Mouse (Mus musculus) adrenal gland (tissue): Measurements from ENCODE around the gene Cdc42ep2.

ENCODE experiments used
- intact Hi-C: fragments of 180-260 bp; cut with DNase I; formaldehyde crosslinking; loops from one replicate; pipeline ENCODE4 v1.15.1; 2025

The Cdc42ep2 gene

GRCm38 (mm10) chr19:5944145-5944544, 19.5 kb upstream of the Cdc42ep2 start:
- intact Hi-C loops, result no loop called here

GRCm38 (mm10) chr19:5943404-5943803, 18.8 kb upstream of the Cdc42ep2 start:
- intact Hi-C loops, result no loop called here

GRCm38 (mm10) chr19:5942581-5942980, 18.0 kb upstream of the Cdc42ep2 start:
- intact Hi-C loops, result no loop called here

GRCm38 (mm10) chr19:5940656-5941055, 16.0 kb upstream of the Cdc42ep2 start:
- intact Hi-C loops, result no loop called here

- intact Hi-C loops, result no loop called here
These were observed 15.6 kb upstream of the Cdc42ep2 start for GRCm38 (mm10) chr19:5940173-5940572.

- intact Hi-C loops, result no loop called here
These were observed 15.1 kb upstream of the Cdc42ep2 start for GRCm38 (mm10) chr19:5939715-5940114.

GRCm38 (mm10) chr19:5938516-5938915, 13.9 kb upstream of the Cdc42ep2 start:
- intact Hi-C loops, result no loop called here

- intact Hi-C loops, result no loop called here
These were observed 13.3 kb upstream of the Cdc42ep2 start for GRCm38 (mm10) chr19:5937836-5938406.

GRCm38 (mm10) chr19:5937095-5937835, 12.6 kb upstream of the Cdc42ep2 start:
- intact Hi-C loops, result no loop called here

- intact Hi-C loops, result no loop called here
These were observed 11.1 kb upstream of the Cdc42ep2 start for GRCm38 (mm10) chr19:5935691-5936090.

- intact Hi-C loops, result no loop called here
These were observed 10.7 kb upstream of the Cdc42ep2 start for GRCm38 (mm10) chr19:5935266-5935665.

GRCm38 (mm10) chr19:5929634-5930596, 5.3 kb upstream of the Cdc42ep2 start:
- intact Hi-C loops, result no loop called here

- intact Hi-C loops, result no loop called here
These were observed 3.9 kb upstream of the Cdc42ep2 start for GRCm38 (mm10) chr19:5928546-5928945.

- intact Hi-C loops, result no loop called here
These were observed 3.5 kb upstream of the Cdc42ep2 start for GRCm38 (mm10) chr19:5928104-5928503.

- intact Hi-C loops, result no loop called here
These were observed 2.9 kb upstream of the Cdc42ep2 start for GRCm38 (mm10) chr19:5927532-5927931.

- intact Hi-C loops, result no loop called here
These were observed 2.4 kb upstream of the Cdc42ep2 start for GRCm38 (mm10) chr19:5927026-5927425.

- intact Hi-C loops, result no loop called here
These were observed 767 bp upstream of the Cdc42ep2 start for GRCm38 (mm10) chr19:5925311-5925855.

GRCm38 (mm10) chr19:5923990-5924712, 465 bp downstream of the Cdc42ep2 start:
- intact Hi-C loops, result loop anchor here (1.0 kb wide), 1 partner anchor 32 kb away; no protein-coding TSS in a partner anchor

- intact Hi-C loops, result no loop called here
These were observed 1.7 kb downstream of the Cdc42ep2 start for GRCm38 (mm10) chr19:5922963-5923362.

GRCm38 (mm10) chr19:5922119-5922942, 2.3 kb downstream of the Cdc42ep2 start:
- intact Hi-C loops, result no loop called here
